Mouse (Mus musculus) midbrain, embryonic 11.5 days (tissue): ENCODE measurements around the gene Esam. TPM values are rescaled to one million over a fixed set of nuclear protein-coding genes. Genes with fewer than 3 reads are reported as not detected.
A peak's percentile ranks its signal among the peaks of the same experiment; 100 is the strongest.

Experiments
- ATAC-seq: fragments of 200-750 bp; cut with Nextera tagmentation; 2 replicates; pipeline ENCODE4 v1.8.0; 2017; ENCODE audit warnings: moderate TSS enrichment, moderate library complexity; ENCODE audit not compliant: low FRiP score
- DNase-seq: peaks from one replicate; pipeline ENCODE4 v3.0.0; 2015; ENCODE audit warnings: low spot score; ENCODE audit errors: missing footprints
- H3K27ac ChIP-seq: fragments of 300-500 bp; sonication (generic); 2 replicates; pipeline ENCODE4 v1.5.1; 2014; ENCODE audit warnings: low read depth, low read length
- H3K27me3 ChIP-seq: fragments of 300-500 bp; sonication (generic); 2 replicates; pipeline ENCODE4 v1.6.1; 2014; ENCODE audit warnings: mild to moderate bottlenecking, low read length, moderate library complexity, mixed read lengths; ENCODE audit not compliant: control insufficient read depth, insufficient read depth
- H3K36me3 ChIP-seq: fragments of 300-500 bp; sonication (generic); 2 replicates; pipeline ENCODE4 v1.6.1; 2014; ENCODE audit warnings: mild to moderate bottlenecking, low read length, moderate library complexity, mixed read lengths; ENCODE audit not compliant: control insufficient read depth, insufficient read depth
- H3K4me1 ChIP-seq: fragments of 300-500 bp; sonication (generic); 2 replicates; pipeline ENCODE4 v1.6.1; 2014; ENCODE audit warnings: low read length; ENCODE audit not compliant: control insufficient read depth, insufficient read depth
- H3K4me2 ChIP-seq: fragments of 300-500 bp; sonication (generic); 2 replicates; pipeline ENCODE4 v1.6.1; 2014; ENCODE audit warnings: mild to moderate bottlenecking, moderate library complexity
- H3K4me3 ChIP-seq: fragments of 300-500 bp; sonication (generic); 2 replicates; pipeline ENCODE4 v1.5.1; 2014; ENCODE audit warnings: low read depth, low read length
- H3K9ac ChIP-seq: fragments of 300-500 bp; sonication (generic); 2 replicates; pipeline ENCODE4 v1.6.1; 2014; ENCODE audit warnings: low read length
- H3K9me3 ChIP-seq: fragments of 300-500 bp; sonication (generic); 2 replicates; pipeline ENCODE4 v1.6.1; 2016; ENCODE audit warnings: low read length; ENCODE audit not compliant: control insufficient read depth
- WGBS: fragments of 180-500 bp; shearing (Covaris S2); extraction: QIAGEN DNeasy Blood & Tissue Kit; methylation state at CpG from one replicate; pipeline ENCODE4 v1.1.7; 2014; 5-methylcytosine and 5-hydroxymethylcytosine counted together
- polyA plus RNA-seq: library from polyadenylated mRNA; unstranded; fragments of >200 nt; fragmentation: Nextera tagmentation; extraction: Ambion mirVana; gene quantifications from 2 replicates; pipeline ENCODE4 v1.2.1, GENCODE M21; 2014

Esam gene
- polyA plus RNA-seq, 1 experiment from 2014 or later: 29.6 TPM

DNA sequence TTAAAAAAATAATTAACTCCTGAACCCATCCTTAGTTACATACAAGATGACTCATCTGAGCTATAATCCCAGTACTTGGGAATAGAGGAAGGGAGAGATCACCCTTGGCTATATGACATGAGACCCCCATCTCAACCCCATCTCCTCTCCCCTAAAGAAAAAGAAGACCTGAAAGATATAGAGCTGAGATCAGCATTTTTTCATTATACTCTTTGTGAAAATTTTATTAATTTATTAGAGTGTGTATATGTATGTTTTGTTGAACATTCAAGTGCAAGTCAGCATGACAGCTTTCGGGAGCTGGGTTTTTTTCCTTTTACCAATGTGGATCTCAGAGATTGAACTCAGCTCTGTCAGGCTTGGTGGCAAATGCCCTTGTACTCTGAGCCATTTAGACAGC lies 26.7 kb upstream of the Esam start:
- no peaks in the 10 kb centered on the region for H3K4me1 ChIP-seq
- no peak overlapping the region for H3K4me3 ChIP-seq
- no peaks in the 10 kb centered on the region for H3K36me3 ChIP-seq
- no peak overlapping the region for H3K27ac ChIP-seq
- 92% methylated on average over 1 of the region's 1 CpGs for WGBS
- no peak for DNase-seq
- no peak overlapping the region for H3K4me2 ChIP-seq
- no peaks in the 10 kb centered on the region for H3K27me3 ChIP-seq
- no peak overlapping the region for H3K9ac ChIP-seq
- H3K9me3 ChIP-seq: no peaks in the 10 kb centered on the region
- ATAC-seq: no peak

DNA sequence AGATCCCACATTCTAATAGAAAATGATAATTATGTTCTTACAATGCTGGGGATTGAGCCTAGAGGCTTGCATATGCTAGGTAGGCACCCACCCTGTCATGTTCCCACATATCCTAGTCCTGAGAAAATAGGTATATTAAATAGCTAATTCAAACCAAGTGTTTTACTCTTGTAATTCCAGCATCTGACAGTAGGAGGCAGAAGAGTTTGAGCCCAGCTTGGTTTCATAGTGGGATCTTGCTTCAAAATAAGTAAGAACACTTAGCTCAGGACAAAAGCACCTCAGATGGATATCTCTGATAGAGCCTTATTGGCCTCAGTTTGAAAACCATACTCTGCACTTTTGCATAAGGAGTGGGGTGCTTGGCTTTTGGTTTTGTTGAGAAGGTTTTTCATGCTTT lies 23.5 kb upstream of the Esam start:
- H3K27ac ChIP-seq: no peak overlapping the region
- no peak for ATAC-seq
- no peaks in the 10 kb centered on the region for H3K9me3 ChIP-seq
- no peak overlapping the region for H3K4me2 ChIP-seq
- DNase-seq: no peak
- no peaks in the 10 kb centered on the region for H3K4me1 ChIP-seq
- H3K9ac ChIP-seq: no peak overlapping the region
- no peaks in the 10 kb centered on the region for H3K36me3 ChIP-seq
- no peaks in the 10 kb centered on the region for H3K27me3 ChIP-seq
- no peak overlapping the region for H3K4me3 ChIP-seq

DNA sequence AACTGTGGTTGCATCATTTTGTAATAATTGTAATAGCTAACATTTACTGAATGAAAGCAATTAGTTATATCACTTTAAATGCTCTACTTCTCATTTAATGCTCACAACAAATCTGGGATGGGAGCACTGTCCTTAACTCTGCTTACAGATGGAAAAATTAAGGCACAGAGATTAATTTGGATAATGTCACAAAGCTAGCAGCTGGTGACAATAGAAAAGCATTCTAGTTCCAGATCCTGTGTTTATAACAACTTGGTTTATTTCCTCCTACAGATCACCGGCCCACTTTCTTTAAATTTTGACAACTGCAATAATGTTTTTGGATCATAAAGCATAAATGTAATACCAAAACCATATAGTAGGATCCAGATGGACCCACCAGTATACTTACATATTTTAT lies 21.9 kb upstream of the Esam start:
- Histone ChIP-seq H3K9ac (no peak overlapping the region), H3K9me3 (no peaks in the 10 kb centered on the region), H3K27me3 (no peaks in the 10 kb centered on the region), H3K4me2 (no peak overlapping the region), H3K36me3 (no peaks in the 10 kb centered on the region), H3K4me1 (no peaks in the 10 kb centered on the region), H3K27ac (no peak overlapping the region), H3K4me3 (no peak overlapping the region)
- no peak for ATAC-seq
- 94% methylated on average over 1 of the region's 1 CpGs for WGBS
- DNase-seq: peak; percentile 68

DNA sequence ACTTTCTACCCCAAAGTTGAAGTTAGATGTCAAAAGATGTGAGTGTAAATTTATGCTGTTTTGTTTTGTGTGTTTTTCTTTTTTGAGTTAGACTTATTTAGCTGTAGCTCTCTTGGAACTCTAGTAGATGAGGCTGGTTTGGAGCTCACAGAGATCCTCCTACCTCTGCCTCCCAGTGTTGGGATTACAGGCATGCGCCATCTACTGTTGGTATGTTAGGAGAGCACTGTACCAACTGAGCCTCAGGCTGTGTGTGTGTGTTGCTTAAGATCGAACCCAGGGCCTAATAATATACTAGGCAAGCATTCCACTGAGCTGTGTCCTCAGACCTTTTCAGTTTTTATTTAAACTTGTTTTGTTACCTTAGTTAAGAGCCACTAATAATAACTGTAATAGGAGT lies 15.8 kb upstream of the Esam start:
- H3K4me3 ChIP-seq: no peak overlapping the region
- no peaks in the 10 kb centered on the region for H3K4me1 ChIP-seq
- no peaks in the 10 kb centered on the region for H3K27me3 ChIP-seq
- DNase-seq (no peak), ATAC-seq (no peak)
- WGBS: 92% methylated on average over 2 of the region's 2 CpGs
- H3K4me2 ChIP-seq: no peak overlapping the region
- H3K36me3 ChIP-seq: no peaks in the 10 kb centered on the region
- no peak overlapping the region for H3K9ac ChIP-seq
- no peaks in the 10 kb centered on the region for H3K9me3 ChIP-seq
- no peak overlapping the region for H3K27ac ChIP-seq

DNA sequence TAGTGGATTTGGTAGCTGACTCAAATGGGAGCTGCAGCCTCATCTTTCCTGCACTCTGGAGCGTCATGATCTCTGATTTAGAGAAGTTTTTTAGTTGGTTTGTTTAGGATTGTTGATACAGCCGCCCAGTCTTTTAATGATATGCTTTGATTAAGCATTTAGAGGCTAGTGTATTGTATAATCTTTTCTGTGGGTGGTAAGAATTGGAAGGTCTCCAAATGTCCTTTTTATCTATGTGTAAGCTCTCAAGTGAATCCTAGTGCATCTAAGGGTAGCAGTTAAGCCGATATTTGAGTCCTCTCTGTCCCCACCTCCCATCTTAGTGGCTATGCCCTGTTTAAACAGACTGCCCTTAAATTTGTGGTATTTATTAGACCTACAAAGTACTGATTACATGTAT lies 13.4 kb upstream of the Esam start:
- no peak overlapping the region for H3K4me2 ChIP-seq
- no peaks in the 10 kb centered on the region for H3K4me1 ChIP-seq
- no peak overlapping the region for H3K27ac ChIP-seq
- 91% methylated on average over 3 of the region's 3 CpGs for WGBS
- DNase-seq: no peak
- H3K36me3 ChIP-seq: peaks cover under 1% of the 10 kb centered on the region; the same call in 1 of the 2 replicates
- H3K9me3 ChIP-seq: no peaks in the 10 kb centered on the region
- H3K27me3 ChIP-seq: no peaks in the 10 kb centered on the region
- no peak overlapping the region for H3K4me3 ChIP-seq
- H3K9ac ChIP-seq: no peak overlapping the region
- no peak for ATAC-seq

DNA sequence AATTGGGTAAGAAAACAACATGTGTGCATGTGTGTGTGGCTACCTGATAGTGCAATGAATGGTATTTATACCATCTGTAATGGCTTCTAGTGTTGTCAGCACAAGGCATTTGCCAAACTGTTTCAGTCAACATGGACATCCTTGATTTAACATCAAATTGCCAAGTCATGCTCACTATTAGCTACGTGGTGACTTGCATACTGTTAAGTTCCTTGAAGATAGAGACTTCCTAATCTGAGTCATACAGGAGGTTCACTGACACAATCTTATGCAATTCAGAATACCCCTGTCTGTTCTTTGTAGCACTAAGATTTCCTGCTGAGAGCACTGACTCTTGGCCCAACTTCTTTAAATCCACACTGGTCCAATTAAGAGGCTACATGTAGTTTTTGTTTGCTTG lies 10.4 kb upstream of the Esam start:
- H3K36me3 ChIP-seq: peaks cover 9% of the 10 kb centered on the region; the same call in 1 of the 2 replicates
- WGBS: 83% methylated on average over 1 of the region's 1 CpGs
- H3K4me2 ChIP-seq: no peak overlapping the region
- no peaks in the 10 kb centered on the region for H3K4me1 ChIP-seq
- DNase-seq (no peak), ATAC-seq (no peak)
- no peak overlapping the region for H3K4me3 ChIP-seq
- H3K27ac ChIP-seq: no peak overlapping the region
- H3K9me3 ChIP-seq: no peaks in the 10 kb centered on the region
- no peaks in the 10 kb centered on the region for H3K27me3 ChIP-seq
- no peak overlapping the region for H3K9ac ChIP-seq

DNA sequence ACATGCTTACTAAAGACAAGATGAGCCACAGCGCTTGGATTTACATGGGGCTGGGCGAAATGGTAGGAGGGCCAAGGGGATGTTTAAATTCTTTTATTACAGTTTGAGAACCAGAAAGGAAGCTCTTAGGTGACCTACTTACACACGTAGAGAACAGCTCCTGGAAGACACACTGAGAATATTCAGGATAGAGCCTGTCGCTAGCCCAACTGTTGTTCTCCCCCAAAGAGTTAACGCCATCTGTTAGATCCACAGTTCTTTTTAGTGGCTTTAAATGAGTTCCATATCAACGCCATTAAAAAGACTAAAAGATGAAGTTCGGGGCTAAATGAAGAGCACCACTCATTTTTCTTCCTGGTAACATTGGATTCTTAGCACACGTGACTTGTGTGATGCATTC lies 8.9 kb upstream of the Esam start:
- no peak for DNase-seq
- H3K9ac ChIP-seq: no peak overlapping the region
- WGBS: 96% methylated on average over 8 of the region's 8 CpGs
- H3K27me3 ChIP-seq: no peaks in the 10 kb centered on the region
- H3K4me3 ChIP-seq: no peak overlapping the region
- H3K27ac ChIP-seq: no peak overlapping the region
- no peak for ATAC-seq
- H3K4me1 ChIP-seq: no peaks in the 10 kb centered on the region
- peaks cover 14% of the 10 kb centered on the region for H3K36me3 ChIP-seq
- no peak overlapping the region for H3K4me2 ChIP-seq
- H3K9me3 ChIP-seq: no peaks in the 10 kb centered on the region

DNA sequence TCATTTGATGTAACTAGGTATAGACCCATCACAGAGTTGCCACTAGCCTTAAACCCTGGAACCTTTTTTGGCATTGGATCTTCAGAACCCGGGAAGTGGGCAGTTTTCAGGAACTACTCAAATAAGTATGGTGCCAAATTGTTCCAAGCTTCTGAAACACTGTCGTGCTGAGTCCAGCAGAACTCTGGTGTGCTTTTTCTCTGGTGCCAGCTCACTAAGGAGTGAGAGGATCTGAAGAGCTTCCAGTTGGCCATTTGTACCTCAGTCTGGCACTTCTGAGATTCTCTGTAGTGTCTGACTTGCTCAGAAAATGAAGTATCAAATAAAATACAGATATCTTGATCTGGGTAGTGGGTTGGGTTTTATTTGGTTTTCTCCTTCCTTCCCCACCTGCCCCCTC lies 7.9 kb upstream of the Esam start:
- no peaks in the 10 kb centered on the region for H3K27me3 ChIP-seq
- 94% methylated on average over 2 of the region's 2 CpGs for WGBS
- H3K27ac ChIP-seq: no peak overlapping the region
- no peak overlapping the region for H3K9ac ChIP-seq
- H3K36me3 ChIP-seq: peaks cover 14% of the 10 kb centered on the region
- DNase-seq (no peak), ATAC-seq (no peak)
- H3K4me2 ChIP-seq: no peak overlapping the region
- H3K4me3 ChIP-seq: no peak overlapping the region
- no peaks in the 10 kb centered on the region for H3K9me3 ChIP-seq
- H3K4me1 ChIP-seq: no peaks in the 10 kb centered on the region

DNA sequence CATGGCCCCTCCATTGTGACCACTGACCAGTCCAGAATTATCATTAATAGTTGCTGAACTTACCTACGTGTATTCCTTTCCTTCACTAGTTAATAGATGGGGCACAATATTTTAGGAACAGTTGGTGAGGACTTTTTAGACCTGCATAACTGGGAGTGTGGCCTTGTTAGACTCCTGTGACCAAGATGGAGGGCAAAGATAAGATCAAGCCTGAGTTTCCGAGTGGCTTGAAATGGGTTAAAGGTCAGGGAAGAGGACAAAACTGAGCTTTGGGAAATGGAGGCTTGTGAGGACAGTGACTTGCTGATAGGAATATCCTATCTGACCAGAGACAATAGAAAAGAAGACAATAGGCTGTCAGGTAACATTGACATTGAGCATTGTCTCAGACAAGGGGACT lies 2.4 kb upstream of the Esam start:
- H3K36me3 ChIP-seq: peaks cover 8% of the 10 kb centered on the region
- H3K9ac ChIP-seq: no peak overlapping the region
- WGBS: 87% methylated on average over 2 of the region's 2 CpGs
- H3K9me3 ChIP-seq: peaks cover 3% of the 10 kb centered on the region; the same call in 1 of the 2 replicates
- no peak overlapping the region for H3K27ac ChIP-seq
- no peak overlapping the region for H3K4me2 ChIP-seq
- no peak for DNase-seq
- no peak for ATAC-seq
- H3K4me1 ChIP-seq: peaks cover 12% of the 10 kb centered on the region
- H3K27me3 ChIP-seq: peaks cover 40% of the 10 kb centered on the region
- H3K4me3 ChIP-seq: no peak overlapping the region
